Mouse (Mus musculus): Measurements from ENCODE around the gene Nxnl2. TPM values are rescaled to one million over a fixed set of nuclear protein-coding genes. Genes with fewer than 3 reads are reported as not detected.

The Nxnl2 gene
- polyA plus RNA-seq (2012; rRNA removed), result 0.53 and 0.69 TPM in 2 replicates

DNA sequence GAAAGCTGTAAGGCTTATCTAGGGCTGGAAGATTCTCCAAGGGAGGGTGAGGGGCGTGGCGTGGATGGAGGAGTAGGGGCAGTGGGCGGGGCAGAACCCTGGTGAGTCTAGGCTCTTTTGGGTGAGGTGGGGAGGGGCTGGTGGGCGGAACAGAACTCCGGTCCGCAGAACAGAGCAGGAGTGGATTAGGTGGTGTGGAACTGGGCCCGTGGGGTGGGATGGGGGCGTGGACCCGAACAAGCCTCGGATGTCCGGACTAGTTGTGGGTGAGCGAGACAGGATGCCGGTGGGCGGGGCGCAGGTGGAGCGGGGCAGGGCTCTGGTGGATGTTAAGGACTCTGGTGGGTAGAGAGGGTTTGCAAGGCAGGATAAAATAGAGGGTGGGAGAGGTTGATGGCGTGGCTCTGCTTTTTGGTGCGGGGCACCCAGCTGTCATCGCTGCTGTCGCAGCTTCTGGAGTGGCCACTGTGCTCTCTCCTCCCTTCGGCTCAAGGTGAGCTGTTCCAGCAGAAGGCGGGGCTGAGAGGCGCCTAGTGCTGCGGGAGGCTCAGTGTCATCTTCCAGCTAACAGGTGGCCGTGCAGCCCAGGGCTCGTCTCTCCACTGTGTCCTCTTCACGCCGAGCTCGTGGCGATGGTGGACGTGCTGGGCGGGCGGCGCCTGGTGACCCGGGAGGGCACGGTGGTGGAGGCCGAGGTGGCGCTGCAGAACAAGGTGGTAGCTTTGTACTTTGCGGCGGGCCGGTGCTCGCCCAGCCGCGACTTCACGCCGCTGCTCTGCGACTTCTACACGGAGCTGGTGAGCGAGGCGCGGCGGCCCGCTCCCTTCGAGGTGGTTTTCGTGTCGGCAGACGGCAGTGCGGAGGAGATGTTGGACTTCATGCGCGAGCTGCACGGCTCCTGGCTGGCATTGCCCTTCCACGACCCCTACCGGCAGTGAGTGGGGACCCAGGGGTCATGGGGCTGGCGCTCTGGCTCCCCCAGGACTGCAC is at the start of gene Nxnl2:
Gene Nxnl2 (plus strand): TSS at position 332 of the 990 bp plus-strand sequence.
- H3K4me3 ChIP-seq (ENCODE audit: insufficient read depth, low read depth, low read length), result peak within 1 kb of the TSS; percentile 60
- no peaks in the 10 kb centered on the region for H3K36me3 ChIP-seq (ENCODE audit: control insufficient read depth, insufficient read depth, low read length)
- H3K4me1 ChIP-seq (ENCODE audit: control insufficient read depth, insufficient read depth, low read length), result 0 out of 2 replicates have a peak, but pooled peaks cover 2% of the 10 kb centered on the region
- DNase-seq, result peak; percentile 63
- TF ChIP-seq POLR2A (IDR thresholded peaks at IDR 0.05; ENCODE audit: low read depth, low read length), result no peak
- TF ChIP-seq CTCF (conservative IDR thresholded peaks at IDR 0.05; ENCODE audit: insufficient read depth, insufficient read length, low read depth, low read length), result peak; percentile 59
- H3K27ac ChIP-seq (ENCODE audit: insufficient read depth, low read depth, low read length), result no peak within 1 kb of the TSS
- under 1% methylated on average over 64 of the region's 64 CpGs for WGBS
- no peaks in the 10 kb centered on the region for H3K27me3 ChIP-seq (replicated peaks; ENCODE audit: control insufficient read depth, insufficient read depth, low read length)

GRCm38 (mm10) chr13:51121966-51122365 is 48.9 kb upstream of the Nxnl2 start:
- H3K36me3 ChIP-seq (ENCODE audit: control insufficient read depth, insufficient read depth, low read length), result no peaks in the 10 kb centered on the region
- DNase-seq, result no peak
- no peaks in the 10 kb centered on the region for H3K27me3 ChIP-seq (replicated peaks; ENCODE audit: control insufficient read depth, insufficient read depth, low read length)
- no peak overlapping the region for H3K4me3 ChIP-seq (ENCODE audit: insufficient read depth, low read depth, low read length)
- peaks cover 35% of the 10 kb centered on the region for H3K4me1 ChIP-seq (ENCODE audit: control insufficient read depth, insufficient read depth, low read length)
- WGBS, result 39% methylated on average over 1 of the region's 1 CpGs
- TF ChIP-seq POLR2A (IDR thresholded peaks at IDR 0.05; ENCODE audit: low read depth, low read length), result no peak
- no peak for TF ChIP-seq CTCF (conservative IDR thresholded peaks at IDR 0.05; ENCODE audit: insufficient read depth, insufficient read length, low read depth, low read length)
- no peak overlapping the region for H3K27ac ChIP-seq (ENCODE audit: insufficient read depth, low read depth, low read length)

GRCm38 (mm10) chr13:51122771-51123170 is 48.1 kb upstream of the Nxnl2 start:
- Histone ChIP-seq H3K4me3 (ENCODE audit: insufficient read depth, low read depth, low read length) (no peak overlapping the region), H3K27me3 (replicated peaks; ENCODE audit: control insufficient read depth, insufficient read depth, low read length) (no peaks in the 10 kb centered on the region), H3K36me3 (ENCODE audit: control insufficient read depth, insufficient read depth, low read length) (no peaks in the 10 kb centered on the region), H3K4me1 (ENCODE audit: control insufficient read depth, insufficient read depth, low read length) (peaks cover 38% of the 10 kb centered on the region), H3K27ac (ENCODE audit: insufficient read depth, low read depth, low read length) (no peak overlapping the region)
- TF ChIP-seq CTCF (conservative IDR thresholded peaks at IDR 0.05; ENCODE audit: insufficient read depth, insufficient read length, low read depth, low read length), result no peak
- TF ChIP-seq POLR2A (IDR thresholded peaks at IDR 0.05; ENCODE audit: low read depth, low read length), result no peak
- 67% methylated on average over 8 of the region's 8 CpGs for WGBS
- no peak for DNase-seq

DNA sequence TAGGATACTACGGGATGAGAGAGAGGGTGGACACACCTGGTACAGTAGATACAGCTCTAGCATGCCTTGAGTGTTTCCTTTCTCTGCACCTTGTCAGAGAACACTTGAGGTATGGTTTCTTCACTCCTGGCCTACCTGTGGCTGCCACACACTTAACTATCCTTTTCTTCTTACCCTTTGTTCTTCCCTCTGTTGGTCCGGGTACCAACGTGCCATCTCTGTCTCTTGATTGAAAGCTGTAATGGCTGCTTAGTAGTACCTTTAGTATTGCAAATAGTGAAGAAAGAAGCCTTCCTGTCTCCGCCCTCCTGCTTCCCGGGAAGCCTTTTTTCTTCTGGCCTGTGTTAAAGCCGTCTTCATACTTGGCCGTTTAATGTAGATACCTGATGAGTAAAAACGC is 45.5 kb upstream of the Nxnl2 start:
- H3K27me3 ChIP-seq (replicated peaks; ENCODE audit: control insufficient read depth, insufficient read depth, low read length), result no peaks in the 10 kb centered on the region
- 53% methylated on average over 8 of the region's 8 CpGs for WGBS
- TF ChIP-seq CTCF (conservative IDR thresholded peaks at IDR 0.05; ENCODE audit: insufficient read depth, insufficient read length, low read depth, low read length), result no peak
- TF ChIP-seq POLR2A (IDR thresholded peaks at IDR 0.05; ENCODE audit: low read depth, low read length), result no peak
- no peak overlapping the region for H3K4me3 ChIP-seq (ENCODE audit: insufficient read depth, low read depth, low read length)
- no peak for DNase-seq
- H3K27ac ChIP-seq (ENCODE audit: insufficient read depth, low read depth, low read length), result no peak overlapping the region
- peaks cover 22% of the 10 kb centered on the region for H3K4me1 ChIP-seq (ENCODE audit: control insufficient read depth, insufficient read depth, low read length)
- no peaks in the 10 kb centered on the region; the same call in 1 of the 2 replicates for H3K36me3 ChIP-seq (ENCODE audit: control insufficient read depth, insufficient read depth, low read length)

DNA sequence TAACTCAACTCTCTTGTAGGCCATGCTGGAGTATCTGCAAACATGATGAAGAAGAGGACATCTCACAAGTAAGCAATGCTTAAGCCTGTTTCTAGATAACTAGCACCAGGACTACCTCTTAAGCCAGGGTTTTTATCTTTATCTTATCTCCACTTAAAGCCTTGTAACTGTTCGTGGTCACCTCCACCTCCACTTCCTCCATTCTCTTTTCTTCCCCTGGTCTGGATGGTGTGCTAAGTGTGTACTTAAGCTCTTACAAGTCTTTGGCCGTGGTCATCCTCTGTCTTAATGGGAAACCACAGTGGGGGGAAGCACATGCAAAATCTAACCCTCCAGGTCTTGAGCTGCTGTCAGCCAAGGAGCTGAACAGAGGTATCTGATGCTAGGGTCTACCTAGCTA is 42.9 kb upstream of the Nxnl2 start:
- 79% methylated on average over 2 of the region's 2 CpGs for WGBS
- Histone ChIP-seq H3K27ac (ENCODE audit: insufficient read depth, low read depth, low read length) (no peak overlapping the region), H3K4me3 (ENCODE audit: insufficient read depth, low read depth, low read length) (no peak overlapping the region), H3K27me3 (replicated peaks; ENCODE audit: control insufficient read depth, insufficient read depth, low read length) (no peaks in the 10 kb centered on the region), H3K4me1 (ENCODE audit: control insufficient read depth, insufficient read depth, low read length) (peaks cover 9% of the 10 kb centered on the region), H3K36me3 (ENCODE audit: control insufficient read depth, insufficient read depth, low read length) (no peaks in the 10 kb centered on the region; the same call in 1 of the 2 replicates)
- DNase-seq, result no peak
- no peak for TF ChIP-seq CTCF (conservative IDR thresholded peaks at IDR 0.05; ENCODE audit: insufficient read depth, insufficient read length, low read depth, low read length)
- TF ChIP-seq POLR2A (IDR thresholded peaks at IDR 0.05; ENCODE audit: low read depth, low read length), result no peak

- no peak overlapping the region for H3K4me3 ChIP-seq (ENCODE audit: insufficient read depth, low read depth, low read length)
- peaks cover 9% of the 10 kb centered on the region for H3K4me1 ChIP-seq (ENCODE audit: control insufficient read depth, insufficient read depth, low read length)
- DNase-seq, result no peak
- TF ChIP-seq POLR2A (IDR thresholded peaks at IDR 0.05; ENCODE audit: low read depth, low read length) (no peak), CTCF (conservative IDR thresholded peaks at IDR 0.05; ENCODE audit: insufficient read depth, insufficient read length, low read depth, low read length) (no peak)
- 62% methylated on average over 7 of the region's 7 CpGs for WGBS
- no peak overlapping the region for H3K27ac ChIP-seq (ENCODE audit: insufficient read depth, low read depth, low read length)
- no peaks in the 10 kb centered on the region; the same call in 1 of the 2 replicates for H3K36me3 ChIP-seq (ENCODE audit: control insufficient read depth, insufficient read depth, low read length)
- no peaks in the 10 kb centered on the region for H3K27me3 ChIP-seq (replicated peaks; ENCODE audit: control insufficient read depth, insufficient read depth, low read length)
Measured at GRCm38 (mm10) chr13:51128417-51128816, 42.4 kb upstream of the Nxnl2 start.

GRCm38 (mm10) chr13:51131179-51131578 is 39.6 kb upstream of the Nxnl2 start:
- no peak overlapping the region for H3K4me3 ChIP-seq (ENCODE audit: insufficient read depth, low read depth, low read length)
- no peaks in the 10 kb centered on the region; the same call in 1 of the 2 replicates for H3K36me3 ChIP-seq (ENCODE audit: control insufficient read depth, insufficient read depth, low read length)
- peaks cover 8% of the 10 kb centered on the region for H3K4me1 ChIP-seq (ENCODE audit: control insufficient read depth, insufficient read depth, low read length)
- TF ChIP-seq CTCF (conservative IDR thresholded peaks at IDR 0.05; ENCODE audit: insufficient read depth, insufficient read length, low read depth, low read length), result no peak
- no peak for TF ChIP-seq POLR2A (IDR thresholded peaks at IDR 0.05; ENCODE audit: low read depth, low read length)
- DNase-seq, result no peak
- no peak overlapping the region for H3K27ac ChIP-seq (ENCODE audit: insufficient read depth, low read depth, low read length)
- no peaks in the 10 kb centered on the region for H3K27me3 ChIP-seq (replicated peaks; ENCODE audit: control insufficient read depth, insufficient read depth, low read length)
- WGBS, result 80% methylated on average over 10 of the region's 10 CpGs
